Mouse (Mus musculus) adrenal gland, postnatal 14 days (tissue): ENCODE results near the gene Foxb2. TPM values are rescaled to one million over a fixed set of nuclear protein-coding genes. Genes with fewer than 3 reads are reported as not detected.

ENCODE experiments used
- total RNA-seq: library from RNA; stranded (reverse); gene quantifications from 2 replicates; pipeline ENCODE4 v1.2.3, GENCODE M21; 2021

Foxb2 gene
- total RNA-seq, 1 experiment from 2014 or later: not detected

Other genes starting within 250 kb of the Foxb2 start
- gene Vps13a, start 92.9 kb downstream of the Foxb2 start, total RNA-seq: 39.8 and 40.3 TPM in 2 replicates
- gene Prune2, start 82.3 kb upstream of the Foxb2 start, total RNA-seq: 17.4 and 17.5 TPM in 2 replicates